ENCODE assay signal across 15 mouse cellular contexts in genomic region chr14:57894346-57894745, GRCm38 (mm10).
"Had no signal": no experiment of that assay in that cellular context is flagged by ENCODE, and none has a peak within 500 bp of the region (broad histone marks: within the 10 kb centered on the region; RNA-seq: fewer than 3 reads in every experiment).

No protein-coding gene starts in this region.

- H3K27ac ChIP-seq: midbrain, embryonic 10.5 days; midbrain, embryonic 12.5 days; neural tube, embryonic 13.5 days; neural tube, embryonic 15.5 days had no signal

- H3K36me3 ChIP-seq: midbrain, embryonic 10.5 days; midbrain, embryonic 12.5 days; neural tube, embryonic 13.5 days; neural tube, embryonic 15.5 days had no signal

- H3K9me3 ChIP-seq: midbrain, embryonic 12.5 days; neural tube, embryonic 13.5 days; neural tube, embryonic 15.5 days had no signal

- H3K27me3 ChIP-seq: midbrain, embryonic 12.5 days; neural tube, embryonic 13.5 days; neural tube, embryonic 15.5 days had no signal

- H3K4me1 ChIP-seq: midbrain, embryonic 12.5 days; neural tube, embryonic 13.5 days; neural tube, embryonic 15.5 days had no signal

- DNase-seq: lung, adult 18-20 months; lung, embryonic 14.5 days; lung, postnatal 10 days; lung, postnatal 4 days; midbrain, embryonic 14.5 days; right cerebral cortex, postnatal 14 days; spleen, adult 18-20 months; thymus, adult 18-20 months; thymus, postnatal 14 days; thymus, postnatal 36 days had no signal

- H3K4me3 ChIP-seq: midbrain, embryonic 10.5 days; midbrain, embryonic 12.5 days; myocyte; neural tube, embryonic 13.5 days; neural tube, embryonic 15.5 days had no signal
